Mouse (Mus musculus): Measurements from ENCODE around the gene Ccdc175. TPM values are rescaled to one million over a fixed set of nuclear protein-coding genes. Genes with fewer than 3 reads are reported as not detected.

The Ccdc175 gene
- polyA plus RNA-seq, 2 experiments from 2014 or later = 0.20 TPM; not detected in 1

DNA sequence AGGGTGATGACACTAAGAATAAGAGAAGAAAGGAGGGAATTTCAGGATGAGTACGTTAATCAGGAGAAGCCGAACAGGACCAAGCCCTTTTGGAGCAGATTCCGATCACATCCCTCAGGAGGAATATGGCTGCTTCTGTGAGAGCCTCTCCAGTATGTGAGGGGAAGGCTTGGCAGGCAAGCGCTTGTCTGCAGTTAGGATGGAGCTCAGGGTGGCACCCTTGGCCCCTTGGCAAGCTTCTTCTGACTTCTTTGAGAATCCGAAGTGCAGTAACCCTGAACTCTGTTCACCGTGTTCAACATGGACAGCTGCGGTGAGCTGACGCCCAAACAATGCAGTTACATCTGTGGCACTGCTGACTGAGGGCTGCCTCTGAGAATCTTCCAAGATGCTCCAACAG, 87.9 kb downstream of the Ccdc175 start:
- ATAC-seq = no peak

DNA sequence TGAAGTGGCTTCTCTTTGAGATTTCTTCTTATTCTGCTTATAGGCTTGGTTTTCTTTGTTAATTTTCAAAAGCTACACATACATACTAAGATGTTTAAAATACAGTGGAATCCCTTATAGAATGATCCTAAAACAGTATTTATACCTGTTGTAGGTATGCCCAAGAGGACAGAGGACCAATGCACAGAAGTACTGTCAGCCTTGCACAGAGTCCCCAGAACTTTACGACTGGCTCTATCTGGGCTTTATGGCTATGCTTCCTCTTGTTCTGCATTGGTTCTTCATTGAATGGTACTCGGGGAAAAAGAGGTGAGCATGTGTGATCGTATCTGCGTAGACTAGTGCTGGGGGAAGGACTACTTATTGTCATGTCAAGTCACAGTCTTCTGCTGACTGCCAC, 95.0 kb downstream of the Ccdc175 start:
- ATAC-seq = no peak

DNA sequence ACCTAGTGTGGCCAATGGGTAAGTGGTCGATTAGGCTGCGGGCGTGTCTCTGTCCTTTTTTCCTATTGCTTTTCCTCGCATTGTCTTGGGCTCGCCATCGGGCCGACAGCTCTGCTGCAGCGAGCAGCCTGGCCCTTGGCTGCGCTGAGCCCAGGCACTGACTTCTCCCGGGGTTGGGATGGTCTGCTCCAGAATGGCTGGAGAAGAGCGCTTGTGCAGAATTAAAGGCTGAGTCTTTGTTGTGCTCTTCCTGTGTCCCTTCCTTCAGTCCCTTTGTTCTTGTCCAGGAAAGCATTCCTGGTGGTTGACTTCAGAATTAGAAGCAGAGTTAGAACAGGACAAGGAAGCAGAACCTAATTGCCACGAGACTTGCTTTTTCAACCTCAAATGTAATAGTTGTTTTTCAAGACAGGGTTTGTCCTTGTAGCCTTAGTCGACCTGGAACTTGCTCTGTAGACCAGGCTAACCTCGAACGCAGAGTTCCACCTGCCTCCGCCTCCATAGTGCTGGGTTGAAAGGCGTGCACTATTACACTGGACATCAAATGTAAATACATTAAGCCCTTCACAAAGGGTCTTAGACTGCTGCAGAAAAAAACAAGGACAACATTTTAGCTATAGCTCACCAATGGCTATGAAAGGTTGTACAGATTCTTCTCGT, 98.5 kb downstream of the Ccdc175 start:
- ATAC-seq = peak; percentile 7

DNA sequence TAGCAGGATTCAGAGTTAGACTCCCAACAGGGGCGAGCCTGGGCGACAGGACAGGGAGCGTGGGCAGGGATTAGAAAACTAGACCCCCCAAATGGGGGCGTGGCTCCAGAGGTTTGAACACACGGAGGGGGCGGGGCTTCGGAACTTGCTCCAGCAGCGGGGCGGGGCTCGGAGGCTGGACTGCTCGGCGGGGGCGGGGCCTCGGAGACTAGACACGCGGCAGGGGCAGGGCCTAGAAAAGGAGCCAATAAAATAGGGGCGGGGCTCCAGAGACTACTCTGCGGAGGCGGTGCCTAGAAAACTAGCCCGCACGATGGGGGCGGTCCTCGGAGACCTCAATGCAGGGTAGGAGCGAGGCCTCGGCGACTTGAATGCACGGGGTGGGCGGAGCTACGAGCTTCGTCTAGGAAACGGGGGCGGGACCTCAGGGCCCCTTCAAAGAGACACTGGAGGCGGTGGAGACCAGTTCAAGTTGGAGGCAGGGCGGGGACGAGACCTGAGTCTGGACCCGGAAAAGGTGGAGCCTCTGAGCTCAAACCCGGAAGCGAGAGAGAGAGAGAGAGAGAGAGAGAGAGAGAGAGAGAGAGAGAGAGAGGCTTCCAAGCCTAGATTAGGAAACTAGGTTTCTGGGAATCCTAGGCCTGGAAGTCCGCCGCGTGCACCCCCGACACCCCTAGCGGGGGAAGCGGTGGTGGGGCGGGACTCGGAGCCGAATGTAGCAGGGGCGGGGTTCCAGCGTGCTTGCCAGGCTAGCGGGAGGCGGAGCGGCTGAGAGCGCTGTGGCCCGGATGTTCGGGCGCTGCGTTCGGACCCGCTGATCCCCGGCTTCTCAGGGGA, 99.3 kb downstream of the Ccdc175 start, which contains the start of the genes L3hypdh and Jkamp:
Gene L3hypdh (minus strand): TSS at position 111 of the 837 bp plus-strand sequence.
Gene Jkamp (plus strand): TSS at position 261 of the 837 bp plus-strand sequence.
- peak; percentile 91 for ATAC-seq

DNA sequence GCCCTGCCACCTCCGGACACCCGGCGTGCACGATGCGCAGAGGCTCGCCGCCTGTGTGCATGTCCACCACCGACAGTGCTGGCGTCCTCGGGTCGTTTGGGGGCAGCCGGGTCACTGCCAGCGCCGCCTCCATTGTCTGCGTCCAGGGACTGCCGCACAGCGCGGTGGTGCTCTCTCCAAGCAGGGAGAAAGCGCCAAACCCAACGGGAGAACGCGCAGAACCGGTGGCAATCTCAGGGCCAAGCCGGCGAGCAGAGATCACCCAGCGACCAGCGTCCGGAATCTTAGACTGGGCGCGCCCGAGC, 99.9 kb downstream of the Ccdc175 start:
- ATAC-seq = peak; percentile 4

DNA sequence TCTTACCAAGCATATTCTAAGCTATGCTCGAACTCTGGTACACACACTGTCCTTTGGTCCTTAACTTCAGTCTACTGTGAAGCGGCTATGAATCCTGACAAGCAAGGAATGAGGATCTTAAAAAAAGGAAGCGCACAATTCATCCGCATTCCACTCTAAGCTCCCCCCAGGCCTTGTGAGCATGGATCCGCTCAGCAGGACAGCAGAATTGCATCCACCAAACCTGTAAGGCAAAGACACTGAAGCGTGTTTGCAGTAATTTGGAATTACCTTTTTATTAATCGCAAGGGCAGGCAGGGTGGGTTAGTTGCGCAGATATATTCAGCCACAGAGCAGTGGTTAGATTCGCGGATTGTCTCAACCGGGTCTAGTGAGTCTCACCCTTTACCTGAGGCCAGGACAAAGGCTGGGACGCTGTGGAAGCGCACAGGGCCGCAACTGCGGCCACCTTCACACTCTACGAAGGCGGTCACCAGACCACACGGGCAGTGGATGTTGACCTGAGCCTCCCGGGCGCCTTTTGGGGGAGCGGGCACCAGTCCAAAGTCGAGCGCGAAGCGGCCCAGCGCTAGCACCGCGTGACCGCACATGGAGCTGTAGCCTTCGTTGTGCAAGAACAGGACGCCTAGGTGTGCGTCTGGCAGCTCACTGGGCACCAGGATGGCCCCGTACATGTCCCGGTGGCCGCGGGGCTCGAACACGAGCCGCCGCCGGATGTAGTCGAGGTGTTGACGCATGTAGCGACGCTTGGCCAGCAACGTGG, 100.4 kb downstream of the Ccdc175 start:
- no peak for ATAC-seq

DNA sequence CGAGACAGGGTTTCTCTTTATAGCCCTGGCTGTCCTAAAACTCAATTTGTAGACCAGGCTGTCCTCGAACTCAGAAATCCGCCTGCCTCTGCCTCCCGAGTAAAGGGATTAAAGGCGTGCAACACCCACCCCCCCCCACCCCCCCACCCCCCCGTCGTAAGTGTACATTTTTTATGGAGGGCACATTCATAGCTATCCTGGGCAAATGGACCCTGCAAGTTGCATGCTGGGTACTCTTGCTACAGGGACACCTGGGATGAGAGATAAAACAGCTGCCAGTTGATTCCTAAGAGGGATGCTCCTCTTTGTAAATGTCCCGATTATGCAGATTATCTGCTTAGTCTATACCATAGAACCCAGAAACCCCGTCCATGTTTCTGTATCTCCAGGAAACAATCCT, 101.6 kb downstream of the Ccdc175 start:
- no peak for ATAC-seq

DNA sequence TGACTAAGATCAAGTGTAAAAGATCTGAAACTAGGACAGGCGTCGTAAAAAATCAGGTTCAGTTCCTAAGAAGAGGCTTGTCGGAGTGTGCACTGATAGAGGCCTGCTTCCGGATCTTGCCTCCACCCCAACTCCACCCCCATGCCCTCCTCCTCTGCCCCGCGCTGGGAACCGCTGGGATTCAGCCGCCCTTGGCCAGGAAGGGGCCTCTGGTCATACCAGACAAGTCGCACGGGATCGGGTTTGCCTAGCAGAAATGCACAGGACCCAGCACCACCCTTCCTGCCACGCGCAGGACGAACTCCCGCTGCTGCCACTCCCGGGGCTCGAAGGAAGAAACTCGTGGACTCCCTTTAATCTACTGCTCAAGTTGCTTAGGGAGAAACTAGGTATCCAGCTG, 102.5 kb downstream of the Ccdc175 start:
- ATAC-seq = no peak

DNA sequence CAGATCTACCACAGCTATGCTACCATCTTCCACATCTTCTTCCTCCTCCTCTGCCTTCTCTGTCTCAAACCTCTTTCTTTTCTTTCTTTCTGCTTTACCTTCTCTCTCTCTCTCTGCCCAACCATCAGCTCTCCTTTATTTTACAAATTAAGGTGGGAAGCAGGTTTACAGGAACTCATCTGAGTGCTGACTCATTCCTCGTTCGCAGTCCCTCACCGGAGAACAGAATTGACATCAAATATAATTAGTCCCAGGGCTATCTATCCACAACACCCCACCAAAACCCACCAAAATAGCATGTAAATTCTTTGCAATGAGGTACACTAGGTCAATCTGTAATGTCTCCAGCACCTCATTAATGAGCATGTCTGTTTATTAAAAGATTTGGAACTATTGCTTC, 102.9 kb downstream of the Ccdc175 start:
- no peak for ATAC-seq

DNA sequence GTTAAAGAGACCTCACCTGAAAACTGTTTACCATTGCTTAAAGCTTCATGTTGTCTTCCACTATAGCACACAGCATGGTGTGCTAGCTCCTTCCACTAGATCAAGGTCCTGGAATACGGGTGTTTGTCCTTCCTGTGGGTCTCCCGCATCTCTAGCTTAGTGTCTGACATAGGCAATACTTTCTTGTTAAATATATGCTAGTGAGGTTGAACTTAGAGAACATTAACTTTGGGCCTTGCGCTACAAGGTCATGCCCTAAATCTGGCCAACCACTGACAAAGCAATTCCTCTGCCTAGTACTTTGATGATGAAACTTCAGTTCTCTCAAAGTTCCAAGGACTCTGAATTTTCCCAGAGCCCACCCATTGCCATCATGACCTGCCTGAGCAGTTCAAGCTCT, 106.6 kb downstream of the Ccdc175 start:
- no peak for ATAC-seq

DNA sequence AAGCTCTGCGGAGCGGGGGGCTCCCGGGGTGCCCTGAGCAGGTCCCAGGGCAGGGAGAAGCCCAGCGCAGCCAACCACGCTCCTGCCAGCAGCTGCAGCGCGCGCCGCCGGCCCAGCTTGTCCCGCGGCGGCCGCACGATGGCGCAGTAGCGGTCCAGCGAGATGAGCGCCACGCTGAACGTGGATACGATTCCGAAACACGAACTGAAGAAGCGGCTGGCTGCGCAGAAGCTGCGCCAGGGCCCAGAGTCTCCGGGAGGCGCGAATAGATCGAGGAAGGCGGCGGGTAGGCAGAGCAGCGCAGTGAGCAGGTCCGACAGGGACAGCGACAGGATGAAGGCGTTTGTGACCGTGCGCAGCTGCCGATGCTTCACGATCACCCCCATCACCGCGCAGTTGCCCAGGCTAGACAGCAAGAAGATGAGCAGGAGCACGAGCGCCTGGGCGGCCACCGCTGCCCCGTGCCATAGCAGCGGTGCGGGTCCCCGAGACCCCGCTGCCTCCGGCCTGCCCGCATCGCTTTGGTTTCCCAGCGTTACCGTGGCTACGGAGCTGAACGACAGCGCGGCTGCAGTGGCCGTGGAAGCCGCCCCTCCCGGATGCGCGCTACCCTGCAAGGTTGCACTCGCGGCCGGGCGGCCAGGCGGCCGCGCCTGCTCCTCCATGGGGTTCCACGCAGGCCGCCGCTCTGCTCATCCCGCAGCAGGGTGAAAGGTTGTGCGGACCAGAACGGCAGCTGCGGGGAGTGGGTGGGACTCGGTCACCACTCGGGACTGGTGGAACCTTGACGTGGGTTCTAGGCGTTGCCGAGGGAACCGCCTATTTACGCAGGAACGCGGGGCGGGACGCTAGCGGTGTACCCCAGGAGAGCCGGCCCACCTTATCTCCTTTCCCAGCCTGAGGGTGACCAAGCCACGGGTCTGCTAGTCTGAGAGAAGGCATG, 114.2 kb downstream of the Ccdc175 start, which contains the start of gene Gpr135:
Gene Gpr135 (minus strand): TSS at position 799 of the 943 bp plus-strand sequence.
- ATAC-seq = peak; percentile 93

DNA sequence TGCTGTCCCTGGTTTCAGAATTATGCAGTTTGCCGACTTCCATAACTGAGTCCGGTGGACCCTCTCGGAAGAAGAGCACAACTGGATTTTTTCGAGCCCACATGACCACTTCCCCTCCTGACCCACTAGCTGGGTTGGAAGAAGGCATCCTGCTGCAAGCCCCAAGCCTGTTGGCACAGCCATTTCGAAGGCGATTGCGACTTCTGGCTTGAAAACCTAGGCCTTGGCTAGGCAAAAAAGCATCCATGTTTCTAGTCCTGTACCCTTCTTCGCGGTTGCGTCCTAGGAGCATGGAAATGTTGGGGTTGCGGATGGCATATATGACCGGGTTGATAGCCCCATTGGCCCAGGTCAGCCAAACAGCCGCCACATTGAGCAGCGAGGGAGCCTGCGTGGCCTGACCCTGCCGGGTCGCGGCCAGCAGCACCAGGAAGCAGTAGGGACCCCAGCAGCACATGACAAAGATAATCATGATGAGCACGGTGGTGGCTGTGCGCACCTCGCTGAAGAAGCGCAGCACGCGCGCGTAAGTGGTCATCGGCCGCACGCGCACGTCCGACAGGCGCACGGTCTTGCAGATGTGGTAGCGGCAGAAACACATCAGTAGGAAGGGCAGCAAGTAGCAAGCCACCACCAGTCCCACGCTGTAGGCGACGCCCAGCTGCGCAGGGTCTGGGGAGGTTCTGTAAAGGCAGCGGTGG, 115.1 kb downstream of the Ccdc175 start:
- ATAC-seq = peak; percentile 2

DNA sequence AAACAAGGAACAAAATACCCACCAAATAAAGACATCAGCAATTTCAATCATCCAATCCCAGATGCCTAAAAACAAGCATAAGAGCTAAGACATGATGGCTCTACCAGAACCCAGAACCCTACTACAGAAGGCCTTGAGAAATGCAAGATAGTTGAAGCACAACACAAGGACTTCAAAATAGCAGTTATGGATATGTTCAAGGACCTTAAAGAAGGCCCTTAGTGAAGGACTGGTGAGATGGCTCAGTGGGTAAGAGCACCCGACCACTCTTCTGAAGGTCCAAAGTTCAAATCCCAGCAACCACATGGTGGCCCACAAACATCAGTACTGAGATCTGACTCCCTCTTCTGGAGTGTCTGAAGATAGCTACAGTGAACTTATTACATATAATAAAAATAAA, 127.0 kb downstream of the Ccdc175 start:
- no peak for ATAC-seq

DNA sequence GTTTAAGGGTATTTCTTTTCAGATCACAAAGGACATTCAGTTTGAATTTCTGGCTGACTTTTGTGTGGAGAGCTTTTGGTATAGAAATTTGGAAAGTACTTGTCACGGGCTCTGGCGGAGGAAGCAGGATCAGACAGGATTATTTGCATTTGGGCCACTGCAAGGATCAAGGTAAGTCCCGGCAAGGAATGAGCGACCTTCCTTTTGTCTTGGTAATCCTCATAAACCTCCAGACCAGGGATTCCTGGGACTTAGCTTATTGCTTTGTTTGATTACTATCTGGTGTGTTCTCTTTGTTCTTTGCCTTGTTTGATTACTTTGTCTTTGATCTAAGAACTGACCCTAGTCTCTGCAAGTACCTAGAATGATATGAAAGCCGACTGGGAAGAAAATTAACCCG, 131.0 kb downstream of the Ccdc175 start:
- no peak for ATAC-seq

DNA sequence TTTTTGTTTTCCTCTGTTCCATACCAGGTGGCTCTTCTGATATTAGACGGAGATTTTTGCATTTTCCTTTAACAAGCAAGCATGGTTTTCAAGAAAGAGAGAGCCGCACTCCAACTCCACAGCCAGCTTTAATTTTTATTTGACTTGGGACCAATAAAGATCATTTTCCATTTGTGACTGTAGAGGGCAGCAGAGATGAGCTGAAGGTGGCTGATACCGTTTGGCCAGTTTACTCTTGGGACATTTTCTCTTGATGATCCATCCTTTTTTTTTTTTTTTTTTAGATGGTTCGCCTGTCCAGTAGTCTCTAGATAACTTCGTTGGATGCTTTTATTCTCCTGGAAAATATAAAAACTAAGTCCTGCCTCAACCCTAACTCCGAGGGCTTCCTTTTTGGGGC, 131.5 kb downstream of the Ccdc175 start:
- ATAC-seq = no peak

DNA sequence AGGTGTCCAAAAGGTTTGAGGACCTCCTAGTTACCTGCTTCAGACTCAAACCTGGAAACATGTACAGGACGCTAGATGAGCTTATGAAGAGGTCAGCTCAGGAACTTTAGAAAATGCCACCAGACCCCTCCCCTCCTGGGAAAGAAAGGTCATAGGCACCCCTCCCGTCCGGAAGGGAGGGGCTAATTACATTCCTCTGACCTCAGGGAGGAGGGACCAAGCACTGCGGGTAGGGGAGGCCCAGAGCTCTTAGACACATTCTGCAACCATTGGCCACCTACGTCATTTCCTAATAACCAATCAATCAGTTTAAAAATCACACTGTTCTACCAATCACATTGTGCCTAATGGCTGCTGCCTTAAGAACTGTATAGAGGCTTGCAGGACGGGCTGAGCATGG, 132.3 kb downstream of the Ccdc175 start:
- ATAC-seq = no peak

Other genes starting within 250 kb of the Ccdc175 start
- gene Gpr135, start 113.9 kb downstream of the Ccdc175 start, polyA plus RNA-seq (2017; shearing (Covaris generic)) = under 1 TPM in 1 of 2 experiments, not detected in 1; 0.27 TPM
- under 1 TPM in 1 of 2 experiments, not detected in 1; 0.27 TPM for gene L3hypdh, start 99.6 kb downstream of the Ccdc175 start, polyA plus RNA-seq (2017; shearing (Covaris generic))
- 10 to 100 TPM; 32.3 to 32.7 TPM for gene Jkamp, start 99.4 kb downstream of the Ccdc175 start, polyA plus RNA-seq (2017; shearing (Covaris generic))
- gene Rtn1, start 224.0 kb upstream of the Ccdc175 start, polyA plus RNA-seq (2017; shearing (Covaris generic)) = not detected